Mouse (Mus musculus) MEL (cell line): ENCODE results near the gene Acsl5. TPM values are rescaled to one million over a fixed set of nuclear protein-coding genes. Genes with fewer than 3 reads are reported as not detected.

Experiments
- DNase-seq: peaks from one replicate; pipeline ENCODE4 v3.0.0; 2011; ENCODE audit warnings: low read depth, low spot score
- H3K27ac ChIP-seq: 2 replicates; pipeline ENCODE4 v1.5.1; 2012; ENCODE audit warnings: low read depth, mild to moderate bottlenecking, control low read depth, low read length, moderate library complexity; ENCODE audit not compliant: control insufficient read depth
- H3K27me3 ChIP-seq, 2 experiments: fragments of 150-350 bp in 1 of 2; sonication (generic) in 1 of 2; 2 replicates each; pipeline ENCODE4 v1.6.1; 2012; ENCODE audit warnings: low read length in 2 of 2, mild to moderate bottlenecking in 2 of 2, improper control_type of control experiment in 1 of 2, moderate library complexity in 1 of 2; ENCODE audit not compliant: insufficient read depth in 2 of 2, control insufficient read depth in 1 of 2
- H3K36me3 ChIP-seq, 2 experiments: 2 replicates each; pipeline ENCODE4 v1.6.1; 2012 to 2014; ENCODE audit warnings: low read length in 2 of 2, improper control_type of control experiment in 1 of 2, inconsistent platforms in 1 of 2, mild to moderate bottlenecking in 1 of 2; ENCODE audit not compliant: insufficient read depth in 2 of 2, control insufficient read depth in 1 of 2
- H3K4me1 ChIP-seq, 2 experiments: fragments of 150-350 bp in 1 of 2; sonication (generic) in 1 of 2; 2 replicates each; pipeline ENCODE4 v1.6.1; 2012; ENCODE audit warnings: low read length in 2 of 2, improper control_type of control experiment in 1 of 2, mild to moderate bottlenecking in 1 of 2; ENCODE audit not compliant: insufficient read depth in 2 of 2, control insufficient read depth in 1 of 2
- H3K4me3 ChIP-seq, 2 experiments: fragments of 150-350 bp in 1 of 2; sonication (generic) in 1 of 2; 2 replicates each; pipeline ENCODE4 v1.5.1; 2012; ENCODE audit warnings: low read depth in 2 of 2, low read length in 2 of 2, mild to moderate bottlenecking in 2 of 2, moderate library complexity in 2 of 2, control low read depth in 1 of 2, improper control_type of control experiment in 1 of 2; ENCODE audit not compliant: control insufficient read depth in 1 of 2, insufficient read depth in 1 of 2
- H3K79me2 ChIP-seq: 2 replicates; pipeline ENCODE4 v1.6.1; 2012; ENCODE audit warnings: mild to moderate bottlenecking, low read length, moderate library complexity; ENCODE audit not compliant: control insufficient read depth, poor library complexity, insufficient read depth
- H3K9ac ChIP-seq: 2 replicates; pipeline ENCODE4 v1.6.1; 2012; ENCODE audit warnings: low read depth, mild to moderate bottlenecking, control low read depth, low read length, moderate library complexity; ENCODE audit not compliant: control insufficient read depth, poor library complexity, severe bottlenecking
- H3K9me3 ChIP-seq: fragments of 150-350 bp; sonication (generic); replicated peaks from 2 replicates; pipeline ENCODE4 v1.6.1; 2012; ENCODE audit warnings: mild to moderate bottlenecking, low read length, improper control_type of control experiment, moderate library complexity; ENCODE audit not compliant: insufficient read depth
- CHD1 ChIP-seq: IDR thresholded peaks from 2 replicates; pipeline ENCODE4 v1.6.1; 2012; ENCODE audit warnings: low read depth, mild to moderate bottlenecking, inconsistent platforms, low read length, improper control_type of control experiment
- CTCF ChIP-seq, 3 experiments: IDR thresholded peaks in 2 of 3; conservative IDR thresholded peaks in 1 of 3; 2 replicates each; pipeline ENCODE4 v1.5.1; 2011 to 2012; ENCODE audit warnings: low read length in 3 of 3, low read depth in 2 of 3, mild to moderate bottlenecking in 2 of 3, improper control_type of control experiment in 1 of 3, inconsistent platforms in 1 of 3, mixed read lengths in 1 of 3, moderate library complexity in 1 of 3; ENCODE audit not compliant: control insufficient read depth in 1 of 3, insufficient read depth in 1 of 3, poor library complexity in 1 of 3, severe bottlenecking in 1 of 3
- GATA1 ChIP-seq: IDR thresholded peaks from 2 replicates; pipeline ENCODE4 v1.6.1; 2011; ENCODE audit warnings: low read depth, low read length, improper control_type of control experiment
- KAT2A ChIP-seq: conservative IDR thresholded peaks from 2 replicates; pipeline ENCODE4 v1.6.1; 2012; ENCODE audit warnings: low read depth, low read length, improper control_type of control experiment, inconsistent platforms
- MAZ ChIP-seq: IDR thresholded peaks from 2 replicates; pipeline ENCODE4 v1.6.1; 2012; ENCODE audit warnings: low read depth, mild to moderate bottlenecking, inconsistent platforms, low read length, improper control_type of control experiment
- MXI1 ChIP-seq: IDR thresholded peaks from 2 replicates; pipeline ENCODE4 v1.6.1; 2011; ENCODE audit warnings: mild to moderate bottlenecking, low read depth, low read length, improper control_type of control experiment
- POLR2AphosphoS5 ChIP-seq: IDR thresholded peaks from 2 replicates; pipeline ENCODE4 v1.6.1; 2012; ENCODE audit warnings: low read depth, borderline replicate concordance, mild to moderate bottlenecking, inconsistent platforms, low read length, moderate library complexity, mixed read lengths
- RAD21 ChIP-seq: IDR thresholded peaks from 2 replicates; pipeline ENCODE4 v1.6.1; 2011; ENCODE audit warnings: mild to moderate bottlenecking, low read depth, low read length, improper control_type of control experiment
- SMC3 ChIP-seq: IDR thresholded peaks from 2 replicates; pipeline ENCODE4 v1.6.1; 2011; ENCODE audit warnings: low read depth, low read length, improper control_type of control experiment
- TBP ChIP-seq: IDR thresholded peaks from 2 replicates; pipeline ENCODE4 v1.8.0; 2011; ENCODE audit warnings: low read depth, low read length, improper control_type of control experiment
- ZC3H11A ChIP-seq: IDR thresholded peaks from 2 replicates; pipeline ENCODE4 v1.6.1; 2012; ENCODE audit warnings: low read depth, mild to moderate bottlenecking, inconsistent platforms, low read length, improper control_type of control experiment
- ZNF384 ChIP-seq: IDR thresholded peaks from 2 replicates; pipeline ENCODE4 v1.6.1; 2012; ENCODE audit warnings: low read depth, mild to moderate bottlenecking, inconsistent platforms, low read length, improper control_type of control experiment
- polyA plus RNA-seq, 2 experiments: library from polyadenylated mRNA; stranded (reverse) in 1 of 2; unstranded in 1 of 2; fragments of >175 nt in 1 of 2; fragments of >200 nt in 1 of 2; gene quantifications; 2 replicates each; pipeline versions ENCODE4 v1.2.1 to v1.2.4; 2012; ENCODE audit warnings: low replicate concordance in 2 of 2, low read depth in 1 of 2; ENCODE audit not compliant: insufficient read length in 2 of 2, insufficient read depth in 1 of 2, missing spikeins in 1 of 2
- total RNA-seq: library from RNA; depleted of rRNA; stranded (reverse); fragments of 300-350 nt; gene quantifications from 2 replicates; pipeline ENCODE4 v1.2.3, GENCODE M21; 2012

Gene Acsl5
- total and polyA plus RNA-seq, 3 experiments, result 223 to 318 TPM; not detected in 1

- Histone ChIP-seq H3K4me1 (peaks cover 0 to 13% of the 10 kb centered on the region in 2 experiments; a peak in 2 of 4 replicates), H3K9ac (peak overlapping the region; percentile 84), H3K36me3 (peaks cover 0 to 13% of the 10 kb centered on the region in 2 experiments; a peak in 2 of 4 replicates), H3K27ac (no peak overlapping the region; the same call in 1 of the 2 replicates), H3K27me3 (no peaks in the 10 kb centered on the region), H3K9me3 (no peaks in the 10 kb centered on the region), H3K79me2 (peaks cover 19% of the 10 kb centered on the region), H3K4me3 (peak overlapping the region; percentile 50 to 64)
- DNase-seq, result peak; percentile 78
- TF ChIP-seq MXI1 (no peak), CTCF (IDR thresholded peaks at IDR 0.05 in 2 of 3, conservative IDR thresholded peaks at IDR 0.05 in 1 of 3; ENCODE audit: control insufficient read depth in 1 of 3, insufficient read depth in 1 of 3, low read depth in 2 of 3, low read length in 3 of 3, poor library complexity in 1 of 3, severe bottlenecking in 1 of 3) (peak; percentile 23 to 67 (median 59); a peak in 5 of 6 replicates), RAD21 (peak; percentile 78), SMC3 (peak; percentile 75), MAZ (no peak), TBP (0 out of 2 replicates have a peak, but pooled peaks have one; percentile 25), ZC3H11A (peak; percentile 87), POLR2AphosphoS5 (no peak)
These were observed 43.1 kb upstream of the Acsl5 start for GRCm38 (mm10) chr19:55208654-55209053.

GRCm38 (mm10) chr19:55209084-55209483, 42.7 kb upstream of the Acsl5 start:
- Histone ChIP-seq H3K27me3 (no peaks in the 10 kb centered on the region), H3K79me2 (peaks cover 19% of the 10 kb centered on the region), H3K27ac (no peak overlapping the region; the same call in 1 of the 2 replicates), H3K4me3 (peak overlapping the region; percentile 50 to 64), H3K36me3 (peaks cover 0 to 13% of the 10 kb centered on the region in 2 experiments; a peak in 2 of 4 replicates), H3K4me1 (peaks cover 0 to 13% of the 10 kb centered on the region in 2 experiments; a peak in 2 of 4 replicates), H3K9me3 (no peaks in the 10 kb centered on the region), H3K9ac (peak overlapping the region; percentile 57)
- DNase-seq, result peak; percentile 55
- TF ChIP-seq CHD1, result no peak
- TF ChIP-seq ZNF384, result peak; percentile 85
- TF ChIP-seq GATA1, result 0 out of 2 replicates have a peak, but pooled peaks have one; percentile 21

- DNase-seq, result no peak
- no peak for TF ChIP-seq KAT2A
- no peak overlapping the region for H3K9ac ChIP-seq
These were observed 40.0 kb upstream of the Acsl5 start for GRCm38 (mm10) chr19:55211698-55212097.

More at GRCm38 (mm10) chr19:55211698-55212097, 40.0 kb upstream of the Acsl5 start:
- Histone ChIP-seq H3K36me3 (peaks cover 0 to 13% of the 10 kb centered on the region in 2 experiments; a peak in 2 of 4 replicates), H3K27ac (no peak overlapping the region), H3K4me1 (peaks cover 0 to 13% of the 10 kb centered on the region in 2 experiments; a peak in 2 of 4 replicates), H3K4me3 (no peak overlapping the region), H3K9me3 (no peaks in the 10 kb centered on the region), H3K27me3 (no peaks in the 10 kb centered on the region), H3K79me2 (peaks cover 19% of the 10 kb centered on the region)
